Mouse (Mus musculus): ENCODE measurements around the gene Syt3. TPM values are rescaled to one million over a fixed set of nuclear protein-coding genes. Genes with fewer than 3 reads are reported as not detected.

Syt3 gene
- polyA plus RNA-seq, 1 experiment, result not detected

- Histone ChIP-seq H3K9me3 (no peaks in the 10 kb centered on the region), H3K27me3 (replicated peaks) (peaks cover 61% of the 10 kb centered on the region), H3K4me3 (replicated peaks) (no peak overlapping the region), H3K4me1 (no peaks in the 10 kb centered on the region), H3K36me3 (replicated peaks; ENCODE audit: low read length) (no peaks in the 10 kb centered on the region)
- no peak for TF ChIP-seq FLI1 (IDR thresholded peaks at IDR 0.05; ENCODE audit: low read length)
- TF ChIP-seq GATA1 (IDR thresholded peaks at IDR 0.05; ENCODE audit: borderline replicate concordance, low read length), result no peak
These were observed 9.4 kb downstream of the Syt3 start for GRCm38 (mm10) chr7:44393284-44393683.

GRCm38 (mm10) chr7:44398570-44398969 lies 14.7 kb downstream of the Syt3 start:
- Histone ChIP-seq H3K27me3 (replicated peaks) (peaks cover 50% of the 10 kb centered on the region), H3K36me3 (replicated peaks; ENCODE audit: low read length) (no peaks in the 10 kb centered on the region), H3K9me3 (no peaks in the 10 kb centered on the region), H3K4me3 (replicated peaks) (no peak overlapping the region), H3K4me1 (no peaks in the 10 kb centered on the region)
- TF ChIP-seq GATA1 (IDR thresholded peaks at IDR 0.05; ENCODE audit: borderline replicate concordance, low read length), result no peak
- TF ChIP-seq FLI1 (IDR thresholded peaks at IDR 0.05; ENCODE audit: low read length), result no peak

DNA sequence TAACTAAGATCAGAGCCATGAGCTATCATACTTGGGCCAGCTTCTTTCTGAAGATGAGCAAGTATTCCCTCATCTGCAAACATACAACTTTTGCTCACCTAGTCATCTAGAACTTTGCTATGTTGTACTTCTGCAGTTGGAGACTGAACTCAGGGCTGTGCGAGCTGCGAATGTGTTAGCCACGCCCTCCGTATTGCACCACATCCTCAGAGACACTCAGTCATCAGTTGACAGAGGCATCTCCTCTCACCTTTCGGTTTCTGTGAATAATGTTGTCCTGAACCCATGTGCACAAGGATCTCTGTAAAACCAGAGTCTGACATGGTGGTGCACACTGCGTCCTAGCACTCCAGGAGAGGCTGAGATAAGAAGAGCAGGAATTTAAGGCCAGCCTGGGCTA lies 17.8 kb downstream of the Syt3 start:
- Histone ChIP-seq H3K27me3 (replicated peaks) (peaks cover 43% of the 10 kb centered on the region), H3K4me1 (peaks cover 8% of the 10 kb centered on the region), H3K36me3 (replicated peaks; ENCODE audit: low read length) (no peaks in the 10 kb centered on the region), H3K4me3 (replicated peaks) (no peak overlapping the region), H3K9me3 (peaks cover 7% of the 10 kb centered on the region)
- TF ChIP-seq FLI1 (IDR thresholded peaks at IDR 0.05; ENCODE audit: low read length) (no peak), GATA1 (IDR thresholded peaks at IDR 0.05; ENCODE audit: borderline replicate concordance, low read length) (no peak)

DNA sequence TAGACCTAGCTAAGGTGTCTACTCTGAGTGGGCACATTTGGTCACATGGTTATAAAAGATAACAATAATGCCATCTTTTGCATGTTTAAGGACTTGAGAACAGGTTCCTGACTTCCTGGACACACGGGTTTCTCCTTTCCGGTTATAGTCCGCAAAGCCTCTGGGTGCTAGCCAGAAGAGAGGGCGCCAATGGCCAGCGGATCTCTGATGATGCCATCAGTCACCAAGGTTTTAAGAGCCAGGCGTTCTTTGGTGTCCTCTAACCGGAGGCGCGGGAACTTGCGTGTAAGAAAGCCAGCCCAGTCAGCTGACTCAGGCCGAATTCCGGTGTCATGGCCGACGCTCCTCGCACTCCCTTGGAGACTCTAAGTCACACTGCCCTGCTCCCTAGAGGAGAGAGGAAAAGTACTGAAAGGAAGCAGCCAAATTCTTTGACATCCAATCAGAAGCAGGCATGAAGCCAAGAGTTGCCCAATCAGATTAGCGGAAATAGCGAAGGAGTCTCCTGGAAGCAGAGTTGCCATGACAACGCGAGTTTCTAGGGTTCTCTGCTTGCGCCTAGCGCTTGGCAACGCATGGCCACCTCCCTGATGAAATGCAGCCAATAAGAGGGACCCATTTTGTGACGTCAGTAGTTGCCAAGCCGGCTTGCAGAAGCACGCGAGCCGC lies 21.6 kb downstream of the Syt3 start:
- H3K36me3 ChIP-seq (replicated peaks; ENCODE audit: low read length), result no peaks in the 10 kb centered on the region
- peak overlapping the region; percentile 85 for H3K4me3 ChIP-seq (replicated peaks)
- TF ChIP-seq FLI1 (IDR thresholded peaks at IDR 0.05; ENCODE audit: low read length) (no peak), GATA1 (IDR thresholded peaks at IDR 0.05; ENCODE audit: borderline replicate concordance, low read length) (no peak)
- peaks cover 8% of the 10 kb centered on the region for H3K4me1 ChIP-seq
- H3K27me3 ChIP-seq (replicated peaks), result peaks cover 49% of the 10 kb centered on the region
- H3K9me3 ChIP-seq, result peaks cover 7% of the 10 kb centered on the region

- peaks cover 8% of the 10 kb centered on the region for H3K4me1 ChIP-seq
- TF ChIP-seq GATA1 (IDR thresholded peaks at IDR 0.05; ENCODE audit: borderline replicate concordance, low read length) (no peak), FLI1 (IDR thresholded peaks at IDR 0.05; ENCODE audit: low read length) (no peak)
- H3K9me3 ChIP-seq, result peaks cover 9% of the 10 kb centered on the region
- H3K27me3 ChIP-seq (replicated peaks), result peaks cover 49% of the 10 kb centered on the region
- H3K36me3 ChIP-seq (replicated peaks; ENCODE audit: low read length), result no peaks in the 10 kb centered on the region
- H3K4me3 ChIP-seq (replicated peaks), result peak overlapping the region; percentile 85
These were observed 22.1 kb downstream of the Syt3 start for GRCm38 (mm10) chr7:44406015-44406355.

DNA sequence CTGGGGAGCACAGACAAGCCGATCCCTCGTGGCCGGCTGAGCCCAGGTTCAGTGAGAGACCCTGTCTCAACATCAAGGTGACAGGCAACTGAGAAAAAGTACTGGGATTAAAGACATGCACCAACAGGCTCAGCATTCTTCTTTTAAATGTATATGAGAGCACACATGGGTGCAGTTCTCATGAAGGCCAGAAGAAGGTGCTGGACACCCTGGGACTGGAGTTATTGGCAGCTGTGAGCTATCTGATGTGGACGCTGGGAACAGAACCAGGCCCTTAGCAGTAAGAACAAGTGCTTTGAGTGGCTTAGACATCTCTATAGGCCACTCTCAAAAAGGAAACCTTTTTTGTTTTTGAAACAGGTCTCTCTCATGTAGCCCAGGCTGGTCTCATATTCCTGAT lies 27.2 kb downstream of the Syt3 start:
- H3K4me1 ChIP-seq, result no peaks in the 10 kb centered on the region
- TF ChIP-seq FLI1 (IDR thresholded peaks at IDR 0.05; ENCODE audit: low read length) (no peak), GATA1 (IDR thresholded peaks at IDR 0.05; ENCODE audit: borderline replicate concordance, low read length) (no peak)
- H3K27me3 ChIP-seq (replicated peaks), result peaks cover 43% of the 10 kb centered on the region
- no peaks in the 10 kb centered on the region for H3K36me3 ChIP-seq (replicated peaks; ENCODE audit: low read length)
- H3K4me3 ChIP-seq (replicated peaks), result no peak overlapping the region
- peaks cover 5% of the 10 kb centered on the region; the same call in 1 of the 2 replicates for H3K9me3 ChIP-seq

DNA sequence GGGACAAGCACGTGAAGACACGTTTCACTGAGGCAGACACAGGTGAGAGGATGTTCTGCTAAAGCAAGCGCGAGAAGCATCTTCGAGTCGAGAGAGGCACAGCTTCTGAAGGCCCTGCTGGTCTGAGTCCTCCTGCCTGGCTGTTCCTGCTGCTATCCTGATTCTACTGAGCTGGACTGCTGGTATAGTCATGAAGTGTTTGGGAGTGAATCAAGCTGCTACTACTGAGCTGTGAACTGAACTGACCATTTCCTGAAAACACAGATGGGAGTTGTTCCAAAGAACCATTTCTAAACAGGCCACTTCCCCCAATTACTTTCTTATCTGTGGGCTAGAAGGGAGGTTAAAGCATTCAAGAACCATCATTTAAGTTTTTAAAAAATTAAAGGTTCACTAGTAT lies 29.4 kb downstream of the Syt3 start:
- Histone ChIP-seq H3K9me3 (peaks cover 5% of the 10 kb centered on the region; the same call in 1 of the 2 replicates), H3K27me3 (replicated peaks) (peaks cover 43% of the 10 kb centered on the region), H3K4me3 (replicated peaks) (no peak overlapping the region), H3K36me3 (replicated peaks; ENCODE audit: low read length) (no peaks in the 10 kb centered on the region), H3K4me1 (peaks cover 8% of the 10 kb centered on the region; the same call in 1 of the 2 replicates)
- TF ChIP-seq GATA1 (IDR thresholded peaks at IDR 0.05; ENCODE audit: borderline replicate concordance, low read length), result no peak
- no peak for TF ChIP-seq FLI1 (IDR thresholded peaks at IDR 0.05; ENCODE audit: low read length)

DNA sequence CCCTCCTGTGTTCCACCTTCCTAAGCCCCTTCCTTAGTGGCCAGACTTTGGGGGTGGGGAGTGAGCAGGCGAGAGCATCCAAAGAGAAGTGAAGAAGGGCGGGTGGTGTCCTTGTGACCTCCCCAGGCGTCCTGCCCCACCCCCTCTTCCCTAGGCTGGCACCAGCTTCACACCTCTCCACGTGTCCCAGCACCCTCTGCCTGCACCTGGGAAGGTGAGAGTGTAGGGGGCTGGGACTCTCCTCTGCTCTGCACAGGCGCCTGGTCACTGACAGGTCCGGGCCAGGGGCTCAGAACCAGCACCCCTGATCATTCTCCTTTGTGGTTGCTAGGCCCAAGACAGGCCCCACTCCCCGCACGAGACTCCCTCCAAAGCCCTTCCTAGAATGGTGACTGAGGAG lies 43.8 kb downstream of the Syt3 start:
- H3K9me3 ChIP-seq, result no peaks in the 10 kb centered on the region
- no peaks in the 10 kb centered on the region for H3K36me3 ChIP-seq (replicated peaks; ENCODE audit: low read length)
- TF ChIP-seq GATA1 (IDR thresholded peaks at IDR 0.05; ENCODE audit: borderline replicate concordance, low read length) (no peak), FLI1 (IDR thresholded peaks at IDR 0.05; ENCODE audit: low read length) (no peak)
- H3K27me3 ChIP-seq (replicated peaks), result peaks cover 82% of the 10 kb centered on the region
- H3K4me3 ChIP-seq (replicated peaks), result no peak overlapping the region
- H3K4me1 ChIP-seq, result peaks cover 18% of the 10 kb centered on the region

DNA sequence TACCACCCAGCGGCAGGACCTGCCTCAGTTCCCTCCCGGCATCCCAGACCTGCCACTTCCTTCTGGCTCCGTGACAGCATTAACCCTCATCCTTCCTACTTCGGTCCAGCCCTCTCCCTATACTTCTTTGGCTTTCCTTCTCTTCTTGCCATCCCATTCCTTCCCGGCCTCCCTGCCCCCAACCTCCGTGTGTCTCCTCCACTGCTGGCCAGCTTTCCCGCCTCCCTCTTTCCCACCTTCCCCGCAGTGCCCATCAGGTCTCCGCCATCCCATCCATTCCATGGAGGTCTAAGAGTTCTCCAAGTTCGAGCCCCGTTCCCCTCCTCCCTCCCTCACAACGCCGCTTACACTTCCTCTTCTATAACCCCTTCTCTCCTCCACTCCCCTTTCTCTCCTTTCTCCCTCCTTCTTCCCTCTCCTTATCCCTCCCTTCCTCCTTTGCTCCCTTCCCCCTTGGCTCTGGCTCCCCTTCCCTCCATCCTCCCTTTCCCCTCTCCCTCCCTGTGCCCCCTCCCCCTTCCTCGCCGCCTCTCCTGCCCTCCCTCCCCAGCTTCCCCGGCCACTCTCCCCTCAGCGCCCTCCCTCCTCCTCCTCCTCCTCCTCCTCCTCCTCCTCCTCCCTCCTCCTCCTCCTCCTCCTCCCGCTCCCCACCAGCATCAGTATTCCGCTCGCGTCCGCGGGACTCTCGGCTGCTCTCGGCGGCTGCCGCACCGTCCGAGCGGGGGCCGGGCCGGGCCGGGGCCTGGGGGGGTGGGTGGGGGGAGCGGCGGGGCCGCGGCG lies 44.5 kb downstream of the Syt3 start:
- Histone ChIP-seq H3K9me3 (no peaks in the 10 kb centered on the region), H3K4me3 (replicated peaks) (no peak overlapping the region), H3K27me3 (replicated peaks) (peaks cover 83% of the 10 kb centered on the region), H3K4me1 (peaks cover 13% of the 10 kb centered on the region), H3K36me3 (replicated peaks; ENCODE audit: low read length) (no peaks in the 10 kb centered on the region)
- no peak for TF ChIP-seq FLI1 (IDR thresholded peaks at IDR 0.05; ENCODE audit: low read length)
- TF ChIP-seq GATA1 (IDR thresholded peaks at IDR 0.05; ENCODE audit: borderline replicate concordance, low read length), result no peak

DNA sequence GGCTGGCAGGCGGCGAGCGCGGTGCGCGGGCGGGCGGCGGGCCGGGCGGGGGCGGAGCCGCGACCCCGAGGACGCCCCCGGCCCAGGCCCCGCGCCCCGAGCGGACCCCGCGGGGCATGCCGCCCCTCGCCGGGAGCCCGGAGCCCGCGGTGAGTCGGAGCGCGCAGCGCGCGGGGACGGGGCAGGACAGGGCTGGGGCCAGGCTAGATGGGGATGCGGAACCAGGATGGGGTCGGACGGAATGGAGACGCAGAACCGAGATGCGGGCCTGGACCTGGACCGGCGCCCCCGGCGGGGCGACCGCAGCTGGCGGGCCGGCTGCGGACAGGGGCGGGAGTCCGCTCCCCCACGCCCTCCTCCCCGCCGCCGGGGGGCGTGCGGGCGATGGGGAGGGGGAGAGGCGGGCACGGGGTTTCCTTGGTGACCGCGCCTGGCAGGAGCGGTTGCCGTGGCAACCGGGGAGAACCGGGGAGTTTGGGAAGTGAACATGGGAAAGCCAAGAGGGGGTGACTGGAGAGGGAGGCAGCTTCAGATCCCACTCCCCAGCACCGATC lies 45.1 kb downstream of the Syt3 start, which contains the start of gene Lrrc4b:
Lrrc4b (plus strand) TSS at position 51 of the 554 bp plus-strand sequence.
- TF ChIP-seq FLI1 (IDR thresholded peaks at IDR 0.05; ENCODE audit: low read length), result no peak
- Histone ChIP-seq H3K9me3 (no peaks in the 10 kb centered on the region), H3K27me3 (replicated peaks) (peaks cover 88% of the 10 kb centered on the region), H3K4me3 (replicated peaks) (no peak within 1 kb of the TSS), H3K36me3 (replicated peaks; ENCODE audit: low read length) (no peaks in the 10 kb centered on the region), H3K4me1 (peaks cover 6% of the 10 kb centered on the region)
